Mouse (Mus musculus) CH12.LX (cell line): ENCODE measurements around the gene Ehmt2.

Experiments
- BHLHE40 ChIP-seq: IDR thresholded peaks from 2 replicates; pipeline ENCODE4 v1.6.1; 2011; ENCODE audit warnings: mild to moderate bottlenecking, low read depth, low read length, improper control_type of control experiment
- CHD1 ChIP-seq: IDR thresholded peaks from 2 replicates; pipeline ENCODE4 v1.6.1; 2012; ENCODE audit warnings: low read depth, low read length, improper control_type of control experiment, inconsistent platforms
- CTCF ChIP-seq, 2 experiments: IDR thresholded peaks in 1 of 2; conservative IDR thresholded peaks in 1 of 2; 2 replicates each; pipeline ENCODE4 v1.5.1; 2011 to 2012; ENCODE audit warnings: low read depth in 2 of 2, low read length in 2 of 2, improper control_type of control experiment in 1 of 2, inconsistent platforms in 1 of 2, mild to moderate bottlenecking in 1 of 2, moderate library complexity in 1 of 2
- EP300 ChIP-seq: IDR thresholded peaks from 2 replicates; pipeline ENCODE4 v1.6.1; 2011; ENCODE audit warnings: low read length, improper control_type of control experiment
- JUND ChIP-seq: conservative IDR thresholded peaks from 2 replicates; pipeline ENCODE4 v1.6.1; 2011; ENCODE audit warnings: low read depth, low read length, improper control_type of control experiment
- KAT2A ChIP-seq: IDR thresholded peaks from 2 replicates; pipeline ENCODE4 v1.6.1; 2012; ENCODE audit warnings: low read length, improper control_type of control experiment, inconsistent platforms; ENCODE audit not compliant: insufficient replicate concordance
- MAX ChIP-seq: IDR thresholded peaks from 2 replicates; pipeline ENCODE4 v1.6.1; 2011; ENCODE audit warnings: low read length, improper control_type of control experiment
- POLR2A ChIP-seq: IDR thresholded peaks from 2 replicates; pipeline ENCODE4 v1.6.1; 2011; ENCODE audit warnings: low read depth, mild to moderate bottlenecking, improper control_type of control experiment, low read length
- RAD21 ChIP-seq: IDR thresholded peaks from 2 replicates; pipeline ENCODE4 v1.6.1; 2011; ENCODE audit warnings: low read depth, mild to moderate bottlenecking, low read length, improper control_type of control experiment, moderate library complexity
- SIN3A ChIP-seq: IDR thresholded peaks from 2 replicates; pipeline ENCODE4 v1.6.1; 2012; ENCODE audit warnings: low read length, improper control_type of control experiment, inconsistent platforms
- UBTF ChIP-seq: IDR thresholded peaks from 2 replicates; pipeline ENCODE4 v1.6.1; 2012; ENCODE audit warnings: low read depth, mild to moderate bottlenecking, inconsistent platforms, low read length, improper control_type of control experiment, moderate library complexity
- USF2 ChIP-seq: conservative IDR thresholded peaks from 2 replicates; pipeline ENCODE4 v1.6.1; 2011; ENCODE audit warnings: low read depth, low read length, improper control_type of control experiment
- ZC3H11A ChIP-seq: IDR thresholded peaks from 2 replicates; pipeline ENCODE4 v1.6.1; 2012; ENCODE audit warnings: low read depth, mild to moderate bottlenecking, inconsistent platforms, low read length, improper control_type of control experiment
- ZNF384 ChIP-seq: IDR thresholded peaks from 2 replicates; pipeline ENCODE4 v1.6.1; 2012; ENCODE audit warnings: low read depth, low read length, improper control_type of control experiment, inconsistent platforms

GRCm38 (mm10) chr17:34928841-34929240, 30.6 kb downstream of the Ehmt2 start:
- no peak for TF ChIP-seq USF2
- TF ChIP-seq MAX, result no peak
- TF ChIP-seq JUND, result no peak
- TF ChIP-seq CTCF (conservative IDR thresholded peaks at IDR 0.05 in 1 of 2, IDR thresholded peaks at IDR 0.05 in 1 of 2; ENCODE audit: low read depth in 2 of 2, low read length in 2 of 2), result no peak
- TF ChIP-seq POLR2A, result no peak
- TF ChIP-seq ZNF384, result no peak
- no peak for TF ChIP-seq KAT2A
- no peak for TF ChIP-seq SIN3A
- TF ChIP-seq EP300, result no peak
- TF ChIP-seq ZC3H11A, result no peak
- no peak for TF ChIP-seq UBTF
- no peak for TF ChIP-seq RAD21
- TF ChIP-seq CHD1, result no peak
- no peak for TF ChIP-seq BHLHE40
